13 mouse cellular contexts compared by ENCODE assay signal in genomic region chr5:44553765-44554352, GRCm38 (mm10).
DNase-seq lines count a peak whose midpoint lies in the region; ATAC-seq lines count a peak whose summit lies in the region.
"Had no signal": no experiment of that assay in that cellular context is flagged by ENCODE, and none has a peak within 500 bp of the region (broad histone marks: within the 10 kb centered on the region; RNA-seq: fewer than 3 reads in every experiment).

No protein-coding gene starts in this region.

- no peak for ATAC-seq in heart, embryonic 12.5 days (ENCODE audit: insufficient number of reproducible peaks, low FRiP score)
- ATAC-seq in granulocyte monocyte progenitor cell, adult 5-6 weeks (replicated peaks; ENCODE audit: poor library complexity, severe bottlenecking) = no peak

- H3K27me3 ChIP-seq in heart, embryonic 12.5 days (replicated peaks) = no peaks in the 10 kb centered on the region
- H3K27me3 ChIP-seq: CH12.LX; embryonic facial prominence, embryonic 12.5 days; liver, embryonic 13.5 days; stomach, embryonic 15.5 days had no signal

- H3K4me2 ChIP-seq in heart, embryonic 12.5 days = no peak overlapping the region
- H3K4me2 ChIP-seq: embryonic facial prominence, embryonic 12.5 days; liver, embryonic 13.5 days; stomach, embryonic 15.5 days had no signal

- H3K9me3 ChIP-seq in heart, embryonic 12.5 days (replicated peaks) = no peaks in the 10 kb centered on the region
- H3K9me3 ChIP-seq: liver, embryonic 13.5 days; stomach, embryonic 15.5 days had no signal

- no peak overlapping the region for H3K27ac ChIP-seq in heart, embryonic 12.5 days (ENCODE audit: poor library complexity, severe bottlenecking)
- H3K27ac ChIP-seq: embryonic facial prominence, embryonic 12.5 days; liver, embryonic 13.5 days; stomach, embryonic 15.5 days had no signal

- H3K9ac ChIP-seq in heart, embryonic 12.5 days = no peak overlapping the region
- H3K9ac ChIP-seq: embryonic facial prominence, embryonic 12.5 days; liver, embryonic 13.5 days; stomach, embryonic 15.5 days had no signal

- intact Hi-C loops in heart, postnatal 10 days (cut with DNase I) = no loop called here

- DNase-seq in heart, postnatal 10 days = peak; percentile 20 to 24
- peak; percentile 39 for DNase-seq in embryo, embryonic 10 days (ENCODE audit: low spot score)
- DNase-seq in forelimb bud, embryonic 11.5 days (ENCODE audit: low read depth, low spot score) = peak; percentile 51
- peak; percentile 55 to 64 for DNase-seq in kidney, postnatal 4 days
- no peak for DNase-seq in layer of hippocampus, postnatal 25 days (ENCODE audit: extremely low spot score in 1 of 2, low spot score in 1 of 2)
- no peak for DNase-seq in thymus, postnatal 10 days (ENCODE audit: low spot score in 2 of 2)
- DNase-seq: liver, embryonic 13.5 days; right cerebral cortex, postnatal 14 days had no signal

- no peaks in the 10 kb centered on the region for H3K4me1 ChIP-seq in heart, embryonic 12.5 days (replicated peaks)
- H3K4me1 ChIP-seq: embryonic facial prominence, embryonic 12.5 days; liver, embryonic 13.5 days; stomach, embryonic 15.5 days had no signal

- no peaks in the 10 kb centered on the region for H3K36me3 ChIP-seq in heart, embryonic 12.5 days
- H3K36me3 ChIP-seq: embryonic facial prominence, embryonic 12.5 days; liver, embryonic 13.5 days; stomach, embryonic 15.5 days had no signal

- H3K4me3 ChIP-seq in heart, embryonic 12.5 days = no peak overlapping the region
- H3K4me3 ChIP-seq: embryonic facial prominence, embryonic 12.5 days; liver, embryonic 13.5 days; stomach, embryonic 15.5 days had no signal

- 62% methylated on average over 11 of the region's 11 CpGs for WGBS in heart, embryonic 12.5 days

Comparison
In these comparisons a context has a peak if more than half of its experiments do, and no peak if none do; other contexts are left out.
1. DNase-seq: peak in heart, postnatal 10 days (2 of 2), embryo, embryonic 10 days (single experiment), forelimb bud, embryonic 11.5 days (single experiment) and kidney, postnatal 4 days (2 of 2); none in layer of hippocampus, postnatal 25 days (0 of 2) and thymus, postnatal 10 days (0 of 2).